Mouse (Mus musculus) intestine, embryonic 15.5 days (tissue): ENCODE measurements at regions not wholly inside any gene's neighbourhood (a gene's known extent, or its start where the extent isn't known, plus 50 kb on each side); places are given as distances from the start of the nearest gene placed in this dataset.

Experiments
- ATAC-seq: fragments of 200-750 bp; cut with Nextera tagmentation; 2 replicates; pipeline ENCODE4 v1.8.0; 2017; ENCODE audit warnings: moderate TSS enrichment, moderate library complexity
- H3K27ac ChIP-seq: fragments of 300-500 bp; sonication (generic); 2 replicates; pipeline ENCODE4 v1.5.1; 2015; ENCODE audit warnings: mild to moderate bottlenecking, inconsistent platforms
- H3K27me3 ChIP-seq: fragments of 300-500 bp; sonication (generic); replicated peaks from 2 replicates; pipeline ENCODE4 v1.6.1; 2015; ENCODE audit warnings: inconsistent platforms
- H3K36me3 ChIP-seq: fragments of 300-500 bp; sonication (generic); 2 replicates; pipeline ENCODE4 v1.6.1; 2015; ENCODE audit warnings: inconsistent platforms
- H3K4me1 ChIP-seq: fragments of 300-500 bp; sonication (generic); replicated peaks from 2 replicates; pipeline ENCODE4 v1.6.1; 2015; ENCODE audit warnings: inconsistent platforms
- H3K4me2 ChIP-seq: fragments of 300-500 bp; sonication (generic); replicated peaks from 2 replicates; pipeline ENCODE4 v1.6.1; 2015; ENCODE audit warnings: mild to moderate bottlenecking, inconsistent platforms
- H3K4me3 ChIP-seq: fragments of 300-500 bp; sonication (generic); replicated peaks from 2 replicates; pipeline ENCODE4 v1.5.1; 2015; ENCODE audit warnings: inconsistent platforms
- H3K9ac ChIP-seq: fragments of 300-500 bp; sonication (generic); 2 replicates; pipeline ENCODE4 v1.6.1; 2015; ENCODE audit warnings: inconsistent platforms
- H3K9me3 ChIP-seq: fragments of 300-500 bp; sonication (generic); 2 replicates; pipeline ENCODE4 v1.6.1; 2016; ENCODE audit warnings: inconsistent platforms
- WGBS: fragments of 180-500 bp; shearing (Covaris S2); methylation state at CpG from one replicate; pipeline ENCODE4 v1.1.7; 2015; 5-methylcytosine and 5-hydroxymethylcytosine counted together

GRCm38 (mm10) chr12:73491370-73491769 lies 54.8 kb downstream of the Tmem30b start:
- 65% methylated on average over 3 of the region's 3 CpGs for WGBS
- no peak for ATAC-seq
- Histone ChIP-seq H3K9me3 (no peaks in the 10 kb centered on the region), H3K27me3 (no peaks in the 10 kb centered on the region), H3K4me1 (no peaks in the 10 kb centered on the region), H3K9ac (no peak overlapping the region), H3K4me3 (no peak overlapping the region), H3K36me3 (no peaks in the 10 kb centered on the region), H3K4me2 (no peak overlapping the region), H3K27ac (no peak overlapping the region)

GRCm38 (mm10) chr12:73482858-73483257 lies 63.3 kb downstream of the Tmem30b start:
- no peaks in the 10 kb centered on the region for H3K9me3 ChIP-seq
- no peak overlapping the region for H3K4me3 ChIP-seq
- no peak for ATAC-seq
- no peaks in the 10 kb centered on the region for H3K36me3 ChIP-seq
- H3K4me1 ChIP-seq = no peaks in the 10 kb centered on the region
- no peaks in the 10 kb centered on the region for H3K27me3 ChIP-seq
- H3K9ac ChIP-seq = no peak overlapping the region
- no peak overlapping the region for H3K27ac ChIP-seq
- 80% methylated on average over 2 of the region's 2 CpGs for WGBS
- no peak overlapping the region for H3K4me2 ChIP-seq

GRCm38 (mm10) chr12:73482275-73482674 lies 63.9 kb downstream of the Tmem30b start:
- Histone ChIP-seq H3K36me3 (no peaks in the 10 kb centered on the region), H3K4me2 (no peak overlapping the region), H3K9me3 (no peaks in the 10 kb centered on the region), H3K27me3 (no peaks in the 10 kb centered on the region), H3K4me3 (no peak overlapping the region), H3K4me1 (no peaks in the 10 kb centered on the region), H3K9ac (no peak overlapping the region), H3K27ac (no peak overlapping the region)
- no peak for ATAC-seq
- WGBS = 87% methylated on average over 6 of the region's 6 CpGs

- H3K9ac ChIP-seq = no peak overlapping the region
- no peak overlapping the region for H3K27ac ChIP-seq
- no peaks in the 10 kb centered on the region for H3K9me3 ChIP-seq
- no peak for ATAC-seq
- no peaks in the 10 kb centered on the region for H3K36me3 ChIP-seq
- H3K4me1 ChIP-seq = no peaks in the 10 kb centered on the region
- H3K27me3 ChIP-seq = no peaks in the 10 kb centered on the region
- no peak overlapping the region for H3K4me3 ChIP-seq
- WGBS = 87% methylated on average over 3 of the region's 3 CpGs
- H3K4me2 ChIP-seq = no peak overlapping the region
Observed at GRCm38 (mm10) chr12:73481705-73482104, 64.5 kb downstream of the Tmem30b start.

- H3K4me3 ChIP-seq = no peak overlapping the region
- 93% methylated on average over 6 of the region's 6 CpGs for WGBS
- H3K4me1 ChIP-seq = 0 out of 2 replicates have a peak, but pooled peaks cover 5% of the 10 kb centered on the region
- no peak overlapping the region for H3K4me2 ChIP-seq
- H3K27me3 ChIP-seq = no peaks in the 10 kb centered on the region
- H3K9me3 ChIP-seq = no peaks in the 10 kb centered on the region
- no peak overlapping the region for H3K9ac ChIP-seq
- H3K27ac ChIP-seq = no peak overlapping the region
- no peaks in the 10 kb centered on the region for H3K36me3 ChIP-seq
- no peak for ATAC-seq
Observed at GRCm38 (mm10) chr12:73481165-73481564, 65.0 kb downstream of the Tmem30b start.

GRCm38 (mm10) chr12:73480610-73480971 lies 65.6 kb downstream of the Tmem30b start:
- H3K4me2 ChIP-seq = no peak overlapping the region
- ATAC-seq = no peak
- no peaks in the 10 kb centered on the region for H3K9me3 ChIP-seq
- no peaks in the 10 kb centered on the region for H3K36me3 ChIP-seq
- H3K27me3 ChIP-seq = no peaks in the 10 kb centered on the region
- no peak overlapping the region for H3K27ac ChIP-seq
- H3K4me1 ChIP-seq = 0 out of 2 replicates have a peak, but pooled peaks cover 5% of the 10 kb centered on the region
- WGBS = 91% methylated on average over 6 of the region's 6 CpGs
- H3K4me3 ChIP-seq = no peak overlapping the region
- no peak overlapping the region for H3K9ac ChIP-seq

GRCm38 (mm10) chr12:73479932-73480609 lies 66.1 kb downstream of the Tmem30b start:
- no peaks in the 10 kb centered on the region for H3K36me3 ChIP-seq
- no peaks in the 10 kb centered on the region for H3K9me3 ChIP-seq
- WGBS = 87% methylated on average over 15 of the region's 15 CpGs
- H3K4me3 ChIP-seq = no peak overlapping the region
- no peak overlapping the region for H3K4me2 ChIP-seq
- no peak overlapping the region for H3K27ac ChIP-seq
- no peak for ATAC-seq
- H3K4me1 ChIP-seq = 0 out of 2 replicates have a peak, but pooled peaks cover 5% of the 10 kb centered on the region
- no peaks in the 10 kb centered on the region for H3K27me3 ChIP-seq
- no peak overlapping the region for H3K9ac ChIP-seq

GRCm38 (mm10) chr12:73478641-73479040 lies 67.6 kb downstream of the Tmem30b start:
- no peak overlapping the region for H3K27ac ChIP-seq
- H3K9ac ChIP-seq = no peak overlapping the region
- H3K27me3 ChIP-seq = no peaks in the 10 kb centered on the region
- 90% methylated on average over 4 of the region's 4 CpGs for WGBS
- H3K4me1 ChIP-seq = 0 out of 2 replicates have a peak, but pooled peaks cover 5% of the 10 kb centered on the region
- no peaks in the 10 kb centered on the region for H3K9me3 ChIP-seq
- H3K4me2 ChIP-seq = no peak overlapping the region
- H3K36me3 ChIP-seq = no peaks in the 10 kb centered on the region
- H3K4me3 ChIP-seq = no peak overlapping the region
- no peak for ATAC-seq

- 3% methylated on average over 7 of the region's 7 CpGs for WGBS
- Histone ChIP-seq H3K9me3 (no peaks in the 10 kb centered on the region), H3K4me3 (no peak overlapping the region), H3K27ac (no peak overlapping the region), H3K27me3 (no peaks in the 10 kb centered on the region), H3K9ac (no peak overlapping the region), H3K4me2 (no peak overlapping the region), H3K4me1 (0 out of 2 replicates have a peak, but pooled peaks cover 5% of the 10 kb centered on the region), H3K36me3 (no peaks in the 10 kb centered on the region)
- no peak for ATAC-seq
Observed at GRCm38 (mm10) chr12:73476421-73476858, 69.8 kb downstream of the Tmem30b start.

- Histone ChIP-seq H3K9ac (no peak overlapping the region), H3K36me3 (no peaks in the 10 kb centered on the region), H3K4me3 (no peak overlapping the region), H3K27me3 (no peaks in the 10 kb centered on the region), H3K27ac (no peak overlapping the region), H3K4me2 (no peak overlapping the region), H3K4me1 (0 out of 2 replicates have a peak, but pooled peaks cover 5% of the 10 kb centered on the region), H3K9me3 (no peaks in the 10 kb centered on the region)
- 63% methylated on average over 3 of the region's 3 CpGs for WGBS
- ATAC-seq = no peak
Observed at GRCm38 (mm10) chr12:73475774-73476173, 70.4 kb downstream of the Tmem30b start.

GRCm38 (mm10) chr12:73475020-73475419 lies 71.2 kb downstream of the Tmem30b start:
- no peaks in the 10 kb centered on the region for H3K27me3 ChIP-seq
- H3K4me3 ChIP-seq = no peak overlapping the region
- H3K9ac ChIP-seq = no peak overlapping the region
- H3K36me3 ChIP-seq = no peaks in the 10 kb centered on the region
- H3K27ac ChIP-seq = no peak overlapping the region
- H3K4me2 ChIP-seq = no peak overlapping the region
- WGBS = 46% methylated on average over 5 of the region's 5 CpGs
- H3K9me3 ChIP-seq = no peaks in the 10 kb centered on the region
- no peak for ATAC-seq
- 0 out of 2 replicates have a peak, but pooled peaks cover 5% of the 10 kb centered on the region for H3K4me1 ChIP-seq

GRCm38 (mm10) chr12:73473111-73473510 lies 73.1 kb downstream of the Tmem30b start:
- Histone ChIP-seq H3K4me2 (no peak overlapping the region), H3K36me3 (no peaks in the 10 kb centered on the region), H3K9ac (no peak overlapping the region), H3K4me1 (0 out of 2 replicates have a peak, but pooled peaks cover 5% of the 10 kb centered on the region), H3K27me3 (no peaks in the 10 kb centered on the region), H3K27ac (no peak overlapping the region), H3K9me3 (no peaks in the 10 kb centered on the region), H3K4me3 (no peak overlapping the region)
- WGBS = 65% methylated on average over 4 of the region's 4 CpGs
- no peak for ATAC-seq

GRCm38 (mm10) chr12:73471966-73472365 lies 74.2 kb downstream of the Tmem30b start:
- Histone ChIP-seq H3K4me3 (no peak overlapping the region), H3K9me3 (no peaks in the 10 kb centered on the region), H3K9ac (no peak overlapping the region), H3K27ac (no peak overlapping the region), H3K4me2 (no peak overlapping the region), H3K27me3 (no peaks in the 10 kb centered on the region), H3K36me3 (no peaks in the 10 kb centered on the region), H3K4me1 (0 out of 2 replicates have a peak, but pooled peaks cover 5% of the 10 kb centered on the region)
- 77% methylated on average over 9 of the region's 9 CpGs for WGBS
- no peak for ATAC-seq
